Mouse (Mus musculus) ovary, adult 10 weeks (tissue): Measurements from ENCODE around the gene Pcolce. TPM values are rescaled to one million over a fixed set of nuclear protein-coding genes. Genes with fewer than 3 reads are reported as not detected.

Experiments used
- polyA plus RNA-seq: library from polyadenylated mRNA; stranded (reverse); fragments of 350-450 nt; fragmentation: Illumina TruSeq; extraction: RNeasy Lipid Tissue Mini Kit (QIAGEN cat#74804); gene quantifications from one replicate; pipeline ENCODE4 v1.2.3, GENCODE M21; 2014

The Pcolce gene
- 12.5 TPM for polyA plus RNA-seq

GRCm38 (mm10) chr5:137613550-137613949, at the start of gene Pcolce:
Pcolce (minus strand) TSS chr5:137613784.

DNA sequence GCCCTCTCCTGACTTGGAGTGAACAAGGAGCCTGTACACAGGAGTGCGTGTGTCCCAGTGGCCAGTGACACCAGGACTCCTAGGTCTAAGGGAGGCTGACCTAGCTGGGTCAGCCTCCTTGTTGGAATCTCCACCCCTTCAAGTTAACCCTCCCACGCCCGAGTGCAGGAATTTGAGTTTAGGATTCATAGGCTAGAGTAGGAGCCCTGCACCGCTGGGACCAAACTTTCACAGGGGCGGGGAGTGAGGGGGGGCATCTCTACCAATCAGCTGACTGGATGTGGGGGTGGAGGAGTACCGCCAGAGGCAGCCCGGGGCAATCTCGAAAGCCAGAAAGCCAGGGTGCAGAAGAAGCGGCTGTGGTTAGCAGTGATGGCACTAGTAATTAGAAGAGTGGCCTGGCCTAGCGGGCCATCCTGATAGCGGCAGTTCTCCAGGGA, 32.1 kb upstream of the Pcolce start, which contains the start of gene Irs3:
Irs3 (minus strand) TSS at position 63 of the 440 bp plus-strand sequence.

GRCm38 (mm10) chr5:137641054-137641453, 27.5 kb upstream of the Pcolce start, which contains the start of gene Sap25:
Sap25 (plus strand) TSS chr5:137641334.

DNA sequence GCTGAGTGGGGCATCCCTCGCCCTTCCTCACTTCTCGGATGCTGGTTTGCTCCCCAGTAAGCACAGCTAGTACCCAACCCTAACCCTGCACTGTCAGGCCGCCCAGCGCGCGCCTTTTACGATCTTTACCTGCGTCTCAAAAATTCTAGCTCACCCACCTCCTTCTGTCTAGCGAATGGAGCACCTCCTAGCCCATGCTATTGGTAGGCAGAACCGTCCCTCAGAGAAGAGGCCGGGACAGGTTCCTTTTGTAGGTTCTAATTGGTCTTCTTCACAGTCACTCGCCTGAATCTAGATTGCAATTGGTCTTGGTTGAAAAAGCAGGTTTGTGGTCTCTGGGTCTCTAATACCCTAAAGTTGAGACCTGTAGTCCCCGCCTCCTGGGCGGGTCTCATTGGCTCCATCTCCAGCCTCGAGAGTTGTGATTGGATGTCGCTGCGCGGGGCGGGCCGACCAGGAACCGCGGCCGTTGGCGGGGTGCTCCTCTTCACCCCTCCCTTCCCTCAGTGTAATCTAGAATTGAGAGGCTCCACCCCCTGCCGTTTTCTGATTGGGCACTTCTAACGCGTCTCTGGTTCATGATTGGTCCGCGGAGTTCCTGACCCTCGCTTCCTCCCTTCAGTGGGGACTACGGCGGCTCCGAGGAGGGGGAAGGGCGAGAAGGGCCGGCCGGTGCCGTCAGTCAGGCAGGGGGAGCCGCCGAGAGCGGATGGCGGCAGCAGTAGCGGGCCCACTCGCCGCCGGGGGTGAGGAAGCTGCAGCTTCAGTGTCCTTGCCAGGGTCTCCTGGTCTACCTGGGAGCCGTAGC, 15.1 kb upstream of the Pcolce start, which contains the start of the genes Fbxo24, Lrch4 and Gm20605:
Fbxo24 (minus strand) TSS at position 505 of the 808 bp plus-strand sequence.
Lrch4 (plus strand) TSS at position 624 of the 808 bp plus-strand sequence.
Gm20605 (plus strand) TSS at position 678 of the 808 bp plus-strand sequence.

DNA sequence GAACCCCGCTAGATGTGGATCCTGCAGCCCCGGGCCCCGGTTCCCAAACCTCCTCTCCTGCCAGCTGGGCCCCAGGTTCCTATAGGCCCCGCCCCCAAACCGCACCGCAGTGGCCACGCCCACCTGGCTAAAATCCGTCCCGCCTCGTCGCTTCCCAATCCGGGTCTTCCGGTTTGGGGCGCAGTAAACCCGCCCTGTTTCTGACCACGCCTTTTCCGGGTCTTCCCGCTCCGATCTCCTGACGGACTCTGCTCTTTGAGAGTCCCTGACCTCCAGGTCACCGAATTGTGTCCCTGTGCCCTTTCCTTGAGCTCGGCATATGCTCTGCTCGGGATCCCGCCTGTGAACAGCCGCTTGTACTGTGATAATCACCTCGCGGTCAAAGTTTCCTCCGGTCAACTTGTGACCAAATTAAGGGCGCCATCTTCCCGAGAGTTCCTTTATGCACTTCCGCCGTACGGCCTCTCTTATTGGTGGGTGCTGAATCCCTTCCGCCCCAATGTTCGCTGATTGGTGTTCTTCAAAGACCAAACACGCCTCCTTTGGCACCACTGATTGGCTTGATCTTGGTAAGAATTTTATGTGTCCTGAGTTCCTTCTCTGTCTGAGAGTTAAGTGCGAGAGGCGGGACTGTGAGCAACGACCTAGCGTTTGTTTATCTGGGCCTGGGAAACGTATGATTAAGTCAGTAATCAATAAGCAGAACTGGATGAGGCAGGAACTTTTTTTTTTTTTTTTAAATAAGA, 12.8 kb downstream of the Pcolce start, which contains the start of gene Mospd3:
Mospd3 (minus strand) TSS at position 440 of the 746 bp plus-strand sequence.

DNA sequence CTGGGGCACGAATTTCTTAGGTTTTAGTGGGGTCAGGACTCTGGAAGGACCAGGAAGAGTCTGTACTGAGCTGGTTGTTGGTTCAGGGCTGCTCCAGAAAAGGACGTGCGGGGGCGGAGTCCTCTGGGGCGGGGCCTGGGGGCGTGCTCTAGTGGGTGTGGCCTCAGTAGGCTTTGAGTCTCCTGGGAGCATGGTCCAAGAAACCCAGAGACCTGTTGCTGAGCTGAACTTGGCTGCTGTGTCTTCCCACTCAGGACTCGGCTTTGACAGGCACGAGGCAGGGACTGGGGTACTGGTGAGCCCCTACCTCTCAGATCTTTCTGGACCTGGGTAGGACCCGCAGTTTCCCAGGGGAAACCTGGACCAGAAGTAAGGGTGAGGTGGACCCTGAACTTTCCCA, 43.9 kb downstream of the Pcolce start, which contains the start of gene Tfr2:
Tfr2 (plus strand) TSS at position 176 of the 400 bp plus-strand sequence.

Other genes with a start within 250 kb of the Pcolce start
- not detected for gene Zan, start 136.7 kb downstream of the Pcolce start, polyA plus RNA-seq
- not detected for gene Pop7, start 111.3 kb downstream of the Pcolce start, polyA plus RNA-seq
- gene Gigyf1, start 95.2 kb downstream of the Pcolce start, polyA plus RNA-seq, result 2.0 TPM
- gene Epo, start 80.5 kb downstream of the Pcolce start, polyA plus RNA-seq, result not detected
- gene Gnb2, start 80.3 kb downstream of the Pcolce start, polyA plus RNA-seq, result 0.46 TPM
- not detected for gene Actl6b, start 60.3 kb downstream of the Pcolce start, polyA plus RNA-seq
- not detected for gene Tfr2, start 43.9 kb downstream of the Pcolce start, polyA plus RNA-seq
- not detected for gene Mospd3, start 12.7 kb downstream of the Pcolce start, polyA plus RNA-seq
- not detected for gene Fbxo24, start 15.2 kb upstream of the Pcolce start, polyA plus RNA-seq
- gene Lrch4, start 15.3 kb upstream of the Pcolce start, polyA plus RNA-seq, result 0.37 TPM
- gene Gm20605, start 15.4 kb upstream of the Pcolce start, polyA plus RNA-seq, result not detected
- gene Sap25, start 27.6 kb upstream of the Pcolce start, polyA plus RNA-seq, result not detected
- not detected for gene Irs3, start 31.9 kb upstream of the Pcolce start, polyA plus RNA-seq
- gene Agfg2, start 70.9 kb upstream of the Pcolce start, polyA plus RNA-seq, result 7.5 TPM
- not detected for gene Nyap1, start 127.8 kb upstream of the Pcolce start, polyA plus RNA-seq
- 0.86 TPM for gene Tsc22d4, start 131.9 kb upstream of the Pcolce start, polyA plus RNA-seq
- gene Ppp1r35, start 165.1 kb upstream of the Pcolce start, polyA plus RNA-seq, result 2.3 TPM
- 13.7 TPM for gene Mepce, start 173.9 kb upstream of the Pcolce start, polyA plus RNA-seq
- 6.6 TPM for gene Zcwpw1, start 174.0 kb upstream of the Pcolce start, polyA plus RNA-seq
- 0.46 TPM for gene Pilra, start 222.5 kb upstream of the Pcolce start, polyA plus RNA-seq
- not detected for gene Pilrb1, start 244.3 kb upstream of the Pcolce start, polyA plus RNA-seq